Mouse (Mus musculus) heart, embryonic 16.5 days (tissue): ENCODE measurements at regions not wholly inside any gene's neighbourhood (a gene's known extent, or its start where the extent isn't known, plus 50 kb on each side); places are given as distances from the start of the nearest gene placed in this dataset.

Source experiments
- ATAC-seq: fragments of 200-750 bp; cut with Nextera tagmentation; replicated peaks from 2 replicates; pipeline ENCODE4 v1.8.0; 2017; ENCODE audit warnings: moderate number of reproducible peaks; ENCODE audit not compliant: insufficient read depth, low FRiP score; ENCODE audit errors: extremely low read depth
- H3K27ac ChIP-seq: fragments of 300-500 bp; sonication (generic); 2 replicates; pipeline ENCODE4 v1.5.1; 2014; ENCODE audit warnings: mild to moderate bottlenecking, low read length, control low read depth, moderate library complexity
- H3K27me3 ChIP-seq: fragments of 300-500 bp; sonication (generic); 2 replicates; pipeline ENCODE4 v1.6.1; 2014; ENCODE audit warnings: low read length, mixed read lengths; ENCODE audit not compliant: control insufficient read depth, insufficient read depth
- H3K36me3 ChIP-seq: fragments of 300-500 bp; sonication (generic); 2 replicates; pipeline ENCODE4 v1.6.1; 2014; ENCODE audit not compliant: control insufficient read depth, insufficient read depth
- H3K4me1 ChIP-seq: fragments of 300-500 bp; sonication (generic); 2 replicates; pipeline ENCODE4 v1.6.1; 2014; ENCODE audit warnings: low read length, mixed read lengths; ENCODE audit not compliant: control insufficient read depth, insufficient read depth
- H3K4me2 ChIP-seq: fragments of 300-500 bp; sonication (generic); 2 replicates; pipeline ENCODE4 v1.6.1; 2014; ENCODE audit warnings: low read depth, mild to moderate bottlenecking, control low read depth, low read length
- H3K4me3 ChIP-seq: fragments of 300-500 bp; sonication (generic); 2 replicates; pipeline ENCODE4 v1.5.1; 2014; ENCODE audit warnings: mild to moderate bottlenecking, control low read depth, low read length
- H3K9ac ChIP-seq: fragments of 300-500 bp; sonication (generic); 2 replicates; pipeline ENCODE4 v1.6.1; 2014; ENCODE audit warnings: low read length, control low read depth
- H3K9me3 ChIP-seq: fragments of 300-500 bp; sonication (generic); replicated peaks from 2 replicates; pipeline ENCODE4 v1.6.1; 2016; ENCODE audit warnings: low read length; ENCODE audit not compliant: control insufficient read depth
- WGBS: fragments of 180-500 bp; shearing (Covaris S2); extraction: QIAGEN DNeasy Blood & Tissue Kit; methylation state at CpG from one replicate; pipeline ENCODE4 v1.1.7; 2014; 5-methylcytosine and 5-hydroxymethylcytosine counted together

DNA sequence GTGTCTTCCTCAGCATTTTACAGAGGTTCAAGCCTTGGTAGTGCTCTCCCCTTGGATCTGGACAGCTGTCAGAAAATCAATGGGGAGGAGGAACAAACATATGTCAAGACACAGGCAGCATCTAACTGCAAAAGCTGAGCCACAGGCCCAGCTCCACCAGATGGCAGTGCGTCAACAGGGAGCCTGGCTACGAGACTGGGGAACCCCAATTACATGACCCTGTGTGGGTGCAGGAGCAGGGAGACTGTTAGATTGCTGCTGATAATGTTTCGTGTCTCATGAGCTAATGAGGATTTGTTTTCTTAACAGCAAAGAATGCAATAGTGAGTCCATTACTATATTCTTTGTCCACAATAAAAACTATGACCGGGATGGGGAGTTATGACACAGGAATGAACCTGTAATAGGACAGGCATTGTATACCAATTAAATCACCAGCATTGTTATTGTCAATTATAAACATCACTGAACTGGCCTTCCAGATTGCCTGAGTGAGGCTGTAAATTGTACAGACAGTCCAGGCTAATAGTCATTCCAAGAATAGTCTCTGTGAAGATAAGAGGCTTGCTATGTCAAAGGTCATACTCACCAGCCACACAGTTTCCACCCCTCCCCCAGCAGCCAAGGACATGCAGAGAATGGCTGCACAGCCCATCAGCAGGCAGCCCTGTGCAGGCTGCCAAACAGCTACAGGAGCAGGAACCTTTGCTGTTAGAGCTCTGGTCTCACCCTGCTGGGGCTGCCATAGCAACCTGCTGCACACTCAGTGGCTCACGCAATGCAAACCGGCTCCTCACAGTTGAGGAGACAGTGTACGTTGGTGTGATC, 58.8 kb upstream of the Barx2 start:
- H3K9me3 ChIP-seq: no peaks in the 10 kb centered on the region

DNA sequence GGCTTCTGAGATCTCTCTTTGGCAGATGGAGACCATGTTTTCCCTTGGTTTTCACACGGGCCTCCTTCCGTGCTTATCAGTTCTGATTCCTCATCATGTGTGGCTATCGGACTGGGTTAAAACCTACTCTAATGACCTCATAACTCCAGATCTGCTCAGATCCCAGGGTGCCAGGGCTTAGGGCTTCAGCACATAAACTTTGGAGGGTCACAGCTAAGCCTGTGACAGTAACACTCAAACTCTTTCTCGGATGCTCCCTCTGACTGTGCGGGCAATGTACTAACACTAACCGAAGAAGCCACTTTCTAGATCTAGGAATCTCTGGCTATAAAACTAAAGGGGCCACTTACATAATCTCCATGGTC, 59.3 kb upstream of the Barx2 start:
- no peak for ATAC-seq
- Histone ChIP-seq H3K4me3 (no peak overlapping the region), H3K9me3 (no peaks in the 10 kb centered on the region), H3K4me1 (peaks cover 14% of the 10 kb centered on the region), H3K27ac (peak overlapping the region; percentile 78), H3K9ac (peak overlapping the region; percentile 41), H3K27me3 (no peaks in the 10 kb centered on the region), H3K4me2 (peak overlapping the region; percentile 47), H3K36me3 (no peaks in the 10 kb centered on the region)
- WGBS: 31% methylated on average over 6 of the region's 6 CpGs

More for the DNA sequence above, 58.8 kb upstream of the Barx2 start:
- no peak overlapping the region for H3K4me3 ChIP-seq
- peak overlapping the region; percentile 41 for H3K9ac ChIP-seq
- peaks cover 14% of the 10 kb centered on the region for H3K4me1 ChIP-seq
- WGBS: 9% methylated on average over 7 of the region's 7 CpGs
- no peaks in the 10 kb centered on the region for H3K36me3 ChIP-seq
- ATAC-seq: peak; percentile 91
- peak overlapping the region; percentile 47 for H3K4me2 ChIP-seq
- no peaks in the 10 kb centered on the region for H3K27me3 ChIP-seq
- peak overlapping the region; percentile 78 for H3K27ac ChIP-seq

DNA sequence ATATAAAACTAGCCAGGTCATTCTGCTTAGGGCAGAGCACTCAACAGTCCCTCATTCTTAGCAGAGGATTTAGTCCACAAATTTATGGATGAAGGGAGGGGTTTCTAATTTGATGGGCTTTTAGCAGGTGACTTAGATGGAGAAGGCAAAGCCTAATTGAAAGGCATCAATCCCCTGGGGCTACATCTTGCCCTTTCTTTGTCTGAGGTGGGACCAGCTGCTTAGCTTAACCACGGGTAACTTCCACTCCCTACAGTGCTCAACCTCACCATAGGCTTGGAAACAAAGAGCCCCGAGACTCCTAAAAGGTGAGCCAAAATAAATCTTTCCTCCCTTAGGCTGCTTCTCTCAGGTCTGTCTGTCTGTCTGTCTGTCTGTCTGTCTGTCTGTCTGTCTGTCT, 62.9 kb upstream of the Barx2 start:
- Histone ChIP-seq H3K27ac (no peak overlapping the region), H3K27me3 (no peaks in the 10 kb centered on the region), H3K4me3 (no peak overlapping the region), H3K36me3 (no peaks in the 10 kb centered on the region), H3K4me1 (peaks cover 18% of the 10 kb centered on the region), H3K9ac (no peak overlapping the region), H3K9me3 (peaks cover 9% of the 10 kb centered on the region), H3K4me2 (no peak overlapping the region)
- no peak for ATAC-seq
- 62% methylated on average over 2 of the region's 2 CpGs for whole genome bisulfite sequencing

DNA sequence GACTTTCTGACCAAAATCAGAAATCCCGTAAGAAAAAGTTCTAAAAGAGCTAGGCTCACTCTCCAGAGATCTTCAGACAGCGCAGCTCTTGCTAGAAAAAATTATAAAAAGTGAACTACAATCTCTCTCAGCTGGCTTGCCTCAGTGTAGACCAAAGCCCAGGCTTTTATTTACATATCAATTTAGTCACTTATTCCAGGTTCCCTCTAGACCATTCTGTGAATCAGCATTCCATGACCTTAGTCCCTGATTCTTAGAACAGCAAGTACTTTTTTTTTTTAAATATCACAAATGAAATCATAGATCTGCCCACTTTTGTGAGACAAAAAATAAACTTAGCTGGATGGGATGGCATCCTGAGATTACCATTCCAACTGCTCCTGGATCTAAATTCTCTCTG, 64.8 kb upstream of the Barx2 start:
- peaks cover 9% of the 10 kb centered on the region for H3K9me3 ChIP-seq
- H3K4me2 ChIP-seq: no peak overlapping the region
- H3K4me1 ChIP-seq: 0 out of 2 replicates have a peak, but pooled peaks cover 4% of the 10 kb centered on the region
- 94% methylated on average over 2 of the region's 2 CpGs for WGBS
- no peak for ATAC-seq
- no peak overlapping the region for H3K4me3 ChIP-seq
- no peak overlapping the region for H3K9ac ChIP-seq
- H3K27ac ChIP-seq: no peak overlapping the region
- H3K27me3 ChIP-seq: no peaks in the 10 kb centered on the region
- no peaks in the 10 kb centered on the region for H3K36me3 ChIP-seq

DNA sequence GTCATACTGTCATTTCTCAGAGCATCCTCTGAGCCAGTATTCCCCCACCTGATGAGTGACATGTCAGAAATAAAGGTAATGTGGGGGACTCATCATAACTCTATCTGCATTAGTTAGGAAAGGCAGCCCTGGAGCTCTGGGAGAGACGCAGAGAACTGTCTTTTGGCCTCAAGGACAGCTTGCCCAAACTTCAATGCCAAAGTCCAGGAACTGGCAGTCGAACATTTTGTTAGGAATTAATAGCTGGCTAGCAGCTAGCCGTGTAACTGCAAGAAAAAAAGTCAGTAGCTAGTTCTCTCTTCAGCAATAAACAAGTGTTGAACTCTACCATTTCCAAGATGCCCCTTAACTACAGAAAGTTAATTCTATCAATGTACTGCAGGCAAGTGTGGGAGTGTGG, 65.9 kb upstream of the Barx2 start:
- peaks cover 14% of the 10 kb centered on the region for H3K4me1 ChIP-seq
- H3K36me3 ChIP-seq: no peaks in the 10 kb centered on the region
- peaks cover 9% of the 10 kb centered on the region for H3K9me3 ChIP-seq
- no peak overlapping the region for H3K9ac ChIP-seq
- H3K4me3 ChIP-seq: no peak overlapping the region
- ATAC-seq: no peak
- H3K27me3 ChIP-seq: no peaks in the 10 kb centered on the region
- no peak overlapping the region for H3K27ac ChIP-seq
- 71% methylated on average over 3 of the region's 3 CpGs for WGBS
- no peak overlapping the region for H3K4me2 ChIP-seq

DNA sequence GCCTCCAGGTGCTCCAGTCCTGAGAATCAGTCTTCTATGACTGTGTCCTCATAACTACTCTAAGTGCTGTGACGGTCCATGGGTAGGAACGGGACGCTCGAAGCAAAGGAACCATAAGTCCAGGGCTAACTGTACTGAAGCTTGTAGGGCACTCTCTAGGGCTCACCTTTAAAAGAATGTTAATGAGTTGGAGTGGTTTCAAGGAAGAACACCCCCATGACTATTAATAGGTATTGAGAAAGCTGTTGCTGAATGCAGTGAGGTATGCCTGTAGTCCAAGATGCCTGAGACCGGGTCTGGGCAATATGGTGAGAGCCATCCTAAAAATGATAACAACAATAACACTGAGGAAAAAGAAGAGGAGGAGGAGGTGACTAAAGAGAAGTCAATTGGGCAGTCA, 67.2 kb upstream of the Barx2 start:
- H3K36me3 ChIP-seq: no peaks in the 10 kb centered on the region
- ATAC-seq: peak; percentile 88
- no peaks in the 10 kb centered on the region for H3K27me3 ChIP-seq
- H3K4me3 ChIP-seq: peak overlapping the region; percentile 15; the same call in 1 of the 2 replicates
- H3K9me3 ChIP-seq: peaks cover 9% of the 10 kb centered on the region
- 51% methylated on average over 5 of the region's 5 CpGs for WGBS
- peaks cover 17% of the 10 kb centered on the region for H3K4me1 ChIP-seq
- peak overlapping the region; percentile 49 for H3K4me2 ChIP-seq
- peak overlapping the region; percentile 72 for H3K27ac ChIP-seq
- H3K9ac ChIP-seq: no peak overlapping the region

DNA sequence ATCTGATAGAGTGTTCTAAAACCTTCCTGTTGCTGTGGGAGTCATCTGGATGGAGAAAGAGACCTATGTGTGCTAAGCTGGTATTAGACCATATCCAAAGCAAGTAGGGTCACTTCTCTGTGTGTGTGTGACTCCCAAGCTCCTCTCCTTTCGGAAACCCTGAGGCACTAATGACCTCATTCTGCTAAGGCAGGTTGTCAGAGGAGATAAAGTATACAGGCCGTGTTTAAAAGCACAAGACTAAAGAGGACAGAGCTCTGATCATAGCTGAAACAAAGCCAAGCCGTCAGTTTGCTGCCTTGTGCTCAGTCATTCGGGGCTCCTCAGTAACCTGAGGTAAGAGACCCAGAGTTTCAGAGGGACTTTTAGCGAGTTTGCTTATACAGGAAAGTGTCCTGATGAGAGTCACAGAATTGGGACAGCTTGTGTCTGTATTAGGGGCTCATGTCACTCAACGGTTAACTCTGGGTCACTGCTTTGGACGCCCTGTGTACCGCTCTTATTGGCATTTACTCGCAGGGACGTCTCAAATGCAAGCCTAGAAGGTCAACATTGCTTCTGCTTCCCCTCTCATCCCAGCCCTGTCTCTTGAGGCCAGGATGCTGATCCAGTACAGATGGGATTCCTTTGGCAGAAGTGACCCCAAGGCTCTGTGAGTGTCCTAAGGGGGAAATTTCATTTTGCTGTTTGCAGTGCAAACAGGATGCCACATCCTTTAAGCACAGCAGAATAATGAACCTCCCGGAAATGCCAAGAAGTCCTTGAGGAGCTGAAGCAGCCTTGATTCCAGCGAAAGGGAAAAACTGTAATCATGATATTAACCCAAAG, 70.7 kb upstream of the Barx2 start:
- 32% methylated on average over 12 of the region's 12 CpGs for WGBS
- ATAC-seq: no peak
- H3K27ac ChIP-seq: peak overlapping the region; percentile 2
- no peaks in the 10 kb centered on the region for H3K36me3 ChIP-seq
- no peak overlapping the region for H3K4me3 ChIP-seq
- 0 out of 2 replicates have a peak overlapping the region, but pooled peaks have one; percentile 3 for H3K4me2 ChIP-seq
- H3K4me1 ChIP-seq: peaks cover 17% of the 10 kb centered on the region
- H3K9me3 ChIP-seq: no peaks in the 10 kb centered on the region
- peak overlapping the region; percentile 23; the same call in 1 of the 2 replicates for H3K9ac ChIP-seq
- H3K27me3 ChIP-seq: no peaks in the 10 kb centered on the region

DNA sequence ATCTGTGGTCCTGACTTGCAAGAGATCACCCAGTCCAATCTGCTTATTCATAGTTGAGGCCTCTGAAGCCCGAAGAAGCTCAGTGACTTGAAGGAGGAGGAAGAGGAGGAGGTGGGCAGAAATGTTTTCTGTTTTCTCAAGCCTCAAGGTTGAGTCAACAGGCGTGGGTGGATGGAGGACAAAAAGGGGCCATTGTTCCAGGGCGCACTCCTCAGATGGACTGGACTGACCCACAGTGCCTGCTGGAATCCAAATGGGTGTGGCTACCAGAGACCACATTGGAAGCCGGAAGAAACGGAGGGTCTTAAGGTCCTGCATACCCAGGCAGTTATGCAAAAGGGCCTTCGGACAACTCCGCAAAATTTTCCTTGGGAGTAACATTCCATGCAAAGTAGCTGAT, 75.6 kb upstream of the Barx2 start:
- no peak overlapping the region for H3K9ac ChIP-seq
- peaks cover 11% of the 10 kb centered on the region for H3K4me1 ChIP-seq
- no peak overlapping the region for H3K4me3 ChIP-seq
- no peaks in the 10 kb centered on the region for H3K36me3 ChIP-seq
- H3K27me3 ChIP-seq: no peaks in the 10 kb centered on the region
- no peaks in the 10 kb centered on the region for H3K9me3 ChIP-seq
- H3K4me2 ChIP-seq: no peak overlapping the region
- 69% methylated on average over 7 of the region's 7 CpGs for WGBS
- no peak overlapping the region for H3K27ac ChIP-seq
- ATAC-seq: no peak
